Mouse (Mus musculus) lung, embryonic 14.5 days (tissue): ENCODE data around the gene Capza1. TPM values are rescaled to one million over a fixed set of nuclear protein-coding genes. Genes with fewer than 3 reads are reported as not detected.
"Not testable (repeated sequence)": the region's sequence is repeated elsewhere in the genome, so short reads cannot be mapped to it uniquely, and the experiment has no call there.

Experiments
- ATAC-seq: fragments of 200-750 bp; cut with Nextera tagmentation; 2 replicates; pipeline ENCODE4 v1.8.0; 2017; ENCODE audit warnings: mild to moderate bottlenecking, moderate TSS enrichment, moderate library complexity; ENCODE audit not compliant: insufficient read depth
- DNase-seq: peaks from one replicate; pipeline ENCODE4 v3.0.0-alpha.2; 2015
- H3K27ac ChIP-seq: fragments of 300-500 bp; sonication (generic); 2 replicates; pipeline ENCODE4 v1.5.1; 2014; ENCODE audit warnings: low read depth, mild to moderate bottlenecking, moderate library complexity
- H3K27me3 ChIP-seq: fragments of 300-500 bp; sonication (generic); 2 replicates; pipeline ENCODE4 v1.6.1; 2014; ENCODE audit warnings: low read length, control low read depth; ENCODE audit not compliant: insufficient read depth
- H3K36me3 ChIP-seq: fragments of 300-500 bp; sonication (generic); 2 replicates; pipeline ENCODE4 v1.6.1; 2014; ENCODE audit warnings: control low read depth; ENCODE audit not compliant: insufficient read depth
- H3K4me1 ChIP-seq: fragments of 300-500 bp; sonication (generic); 2 replicates; pipeline ENCODE4 v1.6.1; 2014; ENCODE audit warnings: antibody characterized with exemption, control low read depth; ENCODE audit not compliant: insufficient read depth
- H3K4me2 ChIP-seq: fragments of 300-500 bp; sonication (generic); 2 replicates; pipeline ENCODE4 v1.6.1; 2014; ENCODE audit warnings: mild to moderate bottlenecking
- H3K4me3 ChIP-seq: fragments of 300-500 bp; sonication (generic); 2 replicates; pipeline ENCODE4 v1.5.1; 2014; ENCODE audit warnings: low read depth, low read length
- H3K9ac ChIP-seq: fragments of 300-500 bp; sonication (generic); 2 replicates; pipeline ENCODE4 v1.6.1; 2014
- H3K9me3 ChIP-seq: fragments of 300-500 bp; sonication (generic); 2 replicates; pipeline ENCODE4 v1.6.1; 2016; ENCODE audit warnings: low read depth, low read length, control low read depth
- CTCF ChIP-seq: IDR thresholded peaks from 2 replicates; pipeline ENCODE4 v1.5.1; 2016; ENCODE audit warnings: antibody characterized with exemption, low read depth
- WGBS: fragments of 180-500 bp; shearing (Covaris S2); extraction: QIAGEN DNeasy Blood & Tissue Kit; methylation state at CpG from one replicate; pipeline ENCODE4 v1.1.7; 2014; 5-methylcytosine and 5-hydroxymethylcytosine counted together
- polyA plus RNA-seq: library from polyadenylated mRNA; unstranded; fragments of >200 nt; fragmentation: Nextera tagmentation; extraction: Ambion mirVana; gene quantifications from 2 replicates; pipeline ENCODE4 v1.2.1, GENCODE M21; 2014

The Capza1 gene
- polyA plus RNA-seq, 1 experiment from 2014 or later = 236 TPM

DNA sequence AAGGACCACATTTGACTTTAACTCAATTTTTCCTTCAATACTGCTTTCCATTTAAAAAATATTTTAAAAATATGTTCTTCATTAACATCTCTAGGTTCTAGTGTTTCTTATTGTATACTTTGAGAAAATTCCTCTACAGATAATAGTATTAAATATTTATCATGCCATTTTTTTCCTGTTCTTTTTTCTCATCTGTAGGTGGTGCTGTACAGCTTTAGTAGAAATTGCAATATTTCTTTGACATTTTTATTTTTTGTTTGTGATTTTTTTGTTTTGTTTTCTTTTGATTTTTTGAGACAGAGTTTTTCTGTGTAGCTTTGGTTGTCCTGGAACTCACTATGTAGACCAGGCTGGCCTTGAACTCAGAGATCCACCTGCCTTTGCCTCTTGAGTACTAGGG is 5.3 kb upstream of the Capza1 start:
- Histone ChIP-seq H3K27ac (no peak overlapping the region), H3K36me3 (peaks cover 50% of the 10 kb centered on the region), H3K27me3 (no peaks in the 10 kb centered on the region), H3K4me1 (peaks cover 4% of the 10 kb centered on the region; the same call in 1 of the 2 replicates), H3K9me3 (no peaks in the 10 kb centered on the region), H3K9ac (no peak overlapping the region), H3K4me3 (no peak overlapping the region), H3K4me2 (no peak overlapping the region)
- DNase-seq (peak; percentile 14), ATAC-seq (no peak)
- peak; percentile 21; the same call in 1 of the 2 replicates for TF ChIP-seq CTCF

DNA sequence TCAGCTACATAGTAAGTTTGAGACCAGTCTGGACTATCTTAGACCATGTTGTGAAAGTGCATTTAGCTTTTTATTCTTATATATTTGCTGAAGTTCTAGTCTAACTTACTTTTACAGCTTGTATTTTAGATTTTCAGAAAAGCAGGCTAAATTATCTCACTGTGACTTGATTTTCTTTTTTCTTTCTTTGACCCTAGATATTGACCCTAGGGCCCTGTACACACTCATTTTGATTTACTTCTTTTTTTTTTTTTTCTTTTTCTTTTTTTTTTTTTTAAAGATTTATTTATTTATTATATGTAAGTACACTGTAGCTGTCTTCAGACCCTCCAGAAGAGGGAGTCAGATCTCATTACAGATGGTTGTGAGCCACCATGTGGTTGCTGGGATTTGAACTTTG is 2.4 kb upstream of the Capza1 start:
- H3K27ac ChIP-seq, ATAC-seq, H3K9ac ChIP-seq, DNase-seq, H3K4me1 ChIP-seq, H3K27me3 ChIP-seq, H3K9me3 ChIP-seq: not testable (repeated sequence)
- Histone ChIP-seq H3K4me2 (peak overlapping the region; percentile 63), H3K4me3 (peak overlapping the region; percentile 98), H3K36me3 (peaks cover 23% of the 10 kb centered on the region)

DNA sequence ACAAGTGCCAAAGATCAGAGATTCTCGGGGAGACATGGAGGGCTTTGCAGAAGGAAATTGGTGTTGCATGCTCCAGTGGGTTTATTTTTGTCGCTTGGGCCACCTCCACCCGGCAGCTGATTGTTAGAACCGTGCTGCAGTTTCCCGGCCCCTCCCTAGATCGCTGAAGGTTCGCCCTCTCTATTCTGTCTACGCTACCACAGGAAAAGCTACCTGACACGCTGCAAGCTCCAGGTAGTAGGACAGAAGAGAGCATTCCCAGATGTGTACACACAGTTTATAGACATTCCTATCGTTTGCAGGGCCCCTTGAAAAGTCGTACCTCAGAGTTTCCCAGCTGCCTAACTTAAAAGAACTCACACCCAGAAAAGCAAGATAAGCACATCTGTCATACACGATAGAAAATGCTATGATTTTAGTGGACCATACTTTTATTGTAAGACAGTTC is 1.1 kb upstream of the Capza1 start:
- DNase-seq = no peak
- WGBS = under 1% methylated on average over 12 of the region's 12 CpGs

DNA sequence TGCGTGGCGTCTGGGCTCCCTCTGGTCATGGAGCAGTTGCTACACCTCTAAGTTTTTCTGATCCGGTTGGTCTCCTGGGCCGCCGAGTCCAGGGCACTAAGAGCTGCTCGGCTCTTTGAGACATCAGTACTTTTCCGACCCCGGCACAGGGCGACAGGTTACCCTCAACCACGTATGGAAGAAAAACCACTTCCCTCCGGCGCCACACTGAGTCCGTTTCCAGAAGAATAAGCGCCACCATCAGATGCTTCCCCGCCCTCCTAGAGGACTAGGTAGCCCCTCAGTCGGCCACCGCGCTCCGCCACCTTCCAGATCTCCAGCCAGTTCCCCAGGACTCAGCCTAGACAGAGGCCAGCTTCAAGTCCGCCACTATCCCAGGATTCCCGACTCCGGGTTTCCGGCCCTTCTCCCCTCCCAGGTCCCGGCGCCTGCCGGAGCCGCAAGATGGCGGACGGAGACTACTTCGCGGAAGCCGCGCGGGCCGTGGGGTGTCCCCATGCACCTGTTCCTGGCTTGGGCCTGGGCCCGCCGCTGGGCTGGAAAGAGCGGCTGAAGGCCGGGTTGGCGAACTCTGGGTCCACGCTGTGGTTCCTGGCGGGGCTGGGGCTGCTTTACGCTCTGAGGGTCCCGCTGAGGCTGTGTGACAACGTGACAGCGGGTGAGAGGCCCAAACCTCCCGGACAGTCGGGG is 491 bp upstream of the Capza1 start:
- Histone ChIP-seq H3K36me3 (0 out of 2 replicates have a peak, but pooled peaks cover 12% of the 10 kb centered on the region), H3K4me1 (peaks cover 7% of the 10 kb centered on the region; the same call in 1 of the 2 replicates), H3K9me3 (no peaks in the 10 kb centered on the region), H3K27ac (peak overlapping the region; percentile 94), H3K4me3 (peak overlapping the region; percentile 98), H3K9ac (peak overlapping the region; percentile 94), H3K27me3 (no peaks in the 10 kb centered on the region), H3K4me2 (peak overlapping the region; percentile 63)
- TF ChIP-seq CTCF = no peak
- peak; percentile 91 for DNase-seq
- ATAC-seq = peak; percentile 88
- WGBS = under 1% methylated on average over 48 of the region's 48 CpGs

More for the DNA sequence above, 1.1 kb upstream of the Capza1 start:
- Histone ChIP-seq H3K9ac (peak overlapping the region; percentile 94), H3K4me2 (peak overlapping the region; percentile 63), H3K9me3 (no peaks in the 10 kb centered on the region), H3K27ac (peak overlapping the region; percentile 94), H3K4me3 (peak overlapping the region; percentile 98), H3K27me3 (no peaks in the 10 kb centered on the region), H3K36me3 (peaks cover 12% of the 10 kb centered on the region; the same call in 1 of the 2 replicates), H3K4me1 (peaks cover 7% of the 10 kb centered on the region; the same call in 1 of the 2 replicates)
- peak; percentile 12; the same call in 1 of the 2 replicates for ATAC-seq
- TF ChIP-seq CTCF = no peak

DNA sequence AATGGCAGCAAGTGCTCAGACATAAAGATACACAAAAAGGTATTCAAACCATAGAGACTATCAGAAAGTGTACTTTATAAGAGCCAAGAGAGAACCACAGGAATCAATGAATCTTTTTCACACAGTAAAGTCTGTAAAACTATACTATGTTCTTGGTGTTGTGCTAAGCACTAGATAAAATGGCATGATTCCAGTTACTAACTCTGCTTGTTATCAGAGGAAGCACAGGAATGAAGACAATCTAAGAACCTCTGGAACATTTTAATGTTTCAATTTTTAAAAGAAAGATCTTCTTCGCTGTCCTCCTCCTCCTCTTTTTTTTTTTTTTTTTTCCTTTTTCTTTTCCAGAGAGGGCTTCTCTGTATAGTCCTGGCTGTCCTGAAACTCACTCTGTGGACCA is 5.7 kb downstream of the Capza1 start:
- TF ChIP-seq CTCF = no peak
- no peak for DNase-seq
- Histone ChIP-seq H3K27me3 (no peaks in the 10 kb centered on the region), H3K27ac (no peak overlapping the region), H3K9me3 (no peaks in the 10 kb centered on the region), H3K4me1 (peaks cover 3% of the 10 kb centered on the region; the same call in 1 of the 2 replicates), H3K4me2 (no peak overlapping the region), H3K4me3 (no peak overlapping the region), H3K36me3 (peaks cover 9% of the 10 kb centered on the region; the same call in 1 of the 2 replicates), H3K9ac (no peak overlapping the region)
- no peak for ATAC-seq
- 95% methylated on average over 1 of the region's 1 CpGs for WGBS

DNA sequence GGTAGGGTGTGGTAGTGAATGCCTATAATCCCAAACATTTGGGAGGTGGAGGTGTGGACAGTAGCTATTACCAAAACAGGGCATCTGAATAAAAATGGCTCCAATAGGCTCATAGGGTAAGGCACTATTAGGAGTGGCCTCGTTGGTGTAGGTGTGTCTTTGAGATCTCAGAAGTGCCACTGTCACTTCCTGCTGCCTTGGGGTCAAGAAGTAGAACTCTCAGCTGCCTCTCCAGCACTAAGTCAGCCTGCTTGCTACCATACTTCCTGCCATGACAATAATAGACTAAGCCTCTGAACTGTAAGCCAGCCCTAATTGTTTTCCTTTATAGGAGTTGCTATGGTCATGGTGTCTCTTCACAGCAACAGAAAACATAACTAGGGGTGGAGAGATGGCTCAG is 8.2 kb downstream of the Capza1 start:
- WGBS = 79% methylated on average over 1 of the region's 1 CpGs
- TF ChIP-seq CTCF = no peak

DNA sequence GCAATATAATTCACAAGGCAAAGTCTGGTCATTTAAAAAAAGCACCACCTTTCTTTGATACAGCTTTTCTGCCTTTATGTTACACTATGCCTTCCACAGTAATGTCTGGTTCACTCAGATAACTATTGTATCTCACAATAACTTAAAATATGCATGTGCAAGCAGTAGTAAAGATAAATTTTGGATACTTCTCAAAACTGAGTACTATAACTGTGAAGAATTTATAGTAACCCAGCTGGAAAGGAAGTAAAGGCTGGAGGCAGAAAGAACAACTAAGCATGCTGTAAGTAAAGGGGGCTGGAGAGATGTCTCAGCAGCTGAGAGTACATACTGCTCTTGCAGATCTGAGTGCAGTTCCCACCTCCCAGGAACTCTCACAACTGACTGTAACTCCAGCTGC is 9.4 kb downstream of the Capza1 start:
- ATAC-seq = no peak
- no peaks in the 10 kb centered on the region for H3K4me1 ChIP-seq
- H3K36me3 ChIP-seq = peaks cover 4% of the 10 kb centered on the region; the same call in 1 of the 2 replicates
- H3K4me3 ChIP-seq = no peak overlapping the region
- no peak for TF ChIP-seq CTCF
- no peak overlapping the region for H3K27ac ChIP-seq
- DNase-seq = no peak
- H3K4me2 ChIP-seq = no peak overlapping the region
- no peaks in the 10 kb centered on the region for H3K9me3 ChIP-seq
- no peaks in the 10 kb centered on the region for H3K27me3 ChIP-seq
- no peak overlapping the region for H3K9ac ChIP-seq

More for the DNA sequence above, 8.2 kb downstream of the Capza1 start:
- Histone ChIP-seq H3K4me2 (no peak overlapping the region), H3K27ac (no peak overlapping the region), H3K36me3 (peaks cover 7% of the 10 kb centered on the region; the same call in 1 of the 2 replicates), H3K9ac (no peak overlapping the region), H3K4me1 (no peaks in the 10 kb centered on the region; the same call in 1 of the 2 replicates), H3K4me3 (no peak overlapping the region), H3K9me3 (no peaks in the 10 kb centered on the region), H3K27me3 (no peaks in the 10 kb centered on the region)
- no peak for ATAC-seq
- no peak for DNase-seq
